Mouse (Mus musculus) neural tube, embryonic 13.5 days (tissue): ENCODE measurements around the gene Pik3r6. TPM values are rescaled to one million over a fixed set of nuclear protein-coding genes. Genes with fewer than 3 reads are reported as not detected.

Experiments
- ATAC-seq: fragments of 200-750 bp; cut with Nextera tagmentation; 2 replicates; pipeline ENCODE4 v1.8.0; 2017; ENCODE audit warnings: low read depth, mild to moderate bottlenecking, moderate TSS enrichment, moderate library complexity
- H3K27ac ChIP-seq: fragments of 300-500 bp; sonication (generic); replicated peaks from 2 replicates; pipeline ENCODE4 v1.5.1; 2015; ENCODE audit warnings: moderate library complexity, mild to moderate bottlenecking, inconsistent platforms
- H3K27me3 ChIP-seq: fragments of 300-500 bp; sonication (generic); 2 replicates; pipeline ENCODE4 v1.6.1; 2015; ENCODE audit warnings: mild to moderate bottlenecking, inconsistent platforms
- H3K36me3 ChIP-seq: fragments of 300-500 bp; sonication (generic); 2 replicates; pipeline ENCODE4 v1.6.1; 2015; ENCODE audit warnings: mild to moderate bottlenecking, inconsistent platforms
- H3K4me1 ChIP-seq: fragments of 300-500 bp; sonication (generic); replicated peaks from 2 replicates; pipeline ENCODE4 v1.6.1; 2015; ENCODE audit warnings: inconsistent platforms
- H3K4me2 ChIP-seq: fragments of 300-500 bp; sonication (generic); 2 replicates; pipeline ENCODE4 v1.6.1; 2015; ENCODE audit warnings: inconsistent platforms, mild to moderate bottlenecking, moderate library complexity
- H3K4me3 ChIP-seq: fragments of 300-500 bp; sonication (generic); 2 replicates; pipeline ENCODE4 v1.5.1; 2015; ENCODE audit warnings: mild to moderate bottlenecking, inconsistent platforms
- H3K9ac ChIP-seq: fragments of 300-500 bp; sonication (generic); 2 replicates; pipeline ENCODE4 v1.6.1; 2015; ENCODE audit warnings: moderate library complexity, mild to moderate bottlenecking, inconsistent platforms
- H3K9me3 ChIP-seq: fragments of 300-500 bp; sonication (generic); 2 replicates; pipeline ENCODE4 v1.6.1; 2016; ENCODE audit warnings: inconsistent platforms
- WGBS: fragments of 180-500 bp; shearing (Covaris S2); methylation state at CpG from one replicate; pipeline ENCODE4 v1.1.7; 2015; 5-methylcytosine and 5-hydroxymethylcytosine counted together
- polyA plus RNA-seq: library from polyadenylated mRNA; unstranded; fragments of >200 nt; fragmentation: Nextera tagmentation; extraction: Ambion mirVana; gene quantifications from 2 replicates; pipeline ENCODE4 v1.2.1, GENCODE M21; 2015

Pik3r6 gene
- polyA plus RNA-seq, 1 experiment from 2014 or later, result 2.3 TPM

DNA sequence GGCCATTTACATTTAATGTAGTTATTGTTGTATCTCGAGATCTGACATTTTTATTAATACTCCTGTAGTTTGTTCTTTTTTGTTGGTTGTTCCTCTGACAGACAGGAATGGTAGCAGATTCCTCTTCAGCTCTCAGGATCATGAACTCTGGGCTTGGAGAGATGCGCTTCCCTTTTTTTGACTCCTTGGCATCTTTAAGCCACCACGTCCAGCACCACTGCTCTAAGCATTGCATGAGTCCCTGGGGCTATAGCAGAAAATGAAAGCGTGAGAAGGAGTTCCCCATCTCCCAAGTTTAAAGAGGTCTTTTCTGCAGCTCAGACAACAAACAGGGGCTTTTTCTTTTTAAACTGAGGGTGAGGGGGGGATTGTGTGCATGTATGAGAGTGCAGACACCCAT lies 16.5 kb downstream of the Pik3r6 start:
- Histone ChIP-seq H3K27ac (no peak overlapping the region), H3K4me2 (no peak overlapping the region), H3K9me3 (peaks cover 13% of the 10 kb centered on the region; the same call in 1 of the 2 replicates), H3K9ac (no peak overlapping the region), H3K27me3 (no peaks in the 10 kb centered on the region), H3K4me3 (no peak overlapping the region), H3K4me1 (no peaks in the 10 kb centered on the region), H3K36me3 (no peaks in the 10 kb centered on the region)
- WGBS, result 90% methylated on average over 4 of the region's 4 CpGs
- ATAC-seq, result no peak

DNA sequence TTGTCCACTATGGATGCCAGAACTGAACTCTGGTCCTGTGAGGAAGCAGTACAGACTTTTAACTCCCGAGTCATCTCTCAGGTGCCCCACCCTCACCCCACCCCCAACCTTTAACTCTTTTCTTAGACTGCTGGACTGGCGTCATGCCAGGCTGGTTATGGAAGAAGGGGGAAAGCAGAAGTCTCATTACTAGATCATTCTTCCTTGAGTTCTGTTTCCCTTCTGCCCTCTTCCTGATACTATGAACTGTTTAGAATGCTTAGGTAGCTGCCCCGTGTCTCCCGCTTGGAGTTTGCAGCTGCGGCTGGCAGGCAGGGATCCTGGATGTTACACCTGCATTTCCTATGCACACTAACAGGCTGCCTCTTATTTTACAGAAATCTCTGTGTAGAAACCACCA lies 17.0 kb downstream of the Pik3r6 start:
- no peaks in the 10 kb centered on the region for H3K4me1 ChIP-seq
- H3K4me2 ChIP-seq, result no peak overlapping the region
- no peaks in the 10 kb centered on the region for H3K27me3 ChIP-seq
- H3K27ac ChIP-seq, result no peak overlapping the region
- no peak overlapping the region for H3K4me3 ChIP-seq
- peaks cover 13% of the 10 kb centered on the region; the same call in 1 of the 2 replicates for H3K9me3 ChIP-seq
- ATAC-seq, result no peak
- 91% methylated on average over 5 of the region's 5 CpGs for WGBS
- H3K36me3 ChIP-seq, result no peaks in the 10 kb centered on the region
- H3K9ac ChIP-seq, result no peak overlapping the region

DNA sequence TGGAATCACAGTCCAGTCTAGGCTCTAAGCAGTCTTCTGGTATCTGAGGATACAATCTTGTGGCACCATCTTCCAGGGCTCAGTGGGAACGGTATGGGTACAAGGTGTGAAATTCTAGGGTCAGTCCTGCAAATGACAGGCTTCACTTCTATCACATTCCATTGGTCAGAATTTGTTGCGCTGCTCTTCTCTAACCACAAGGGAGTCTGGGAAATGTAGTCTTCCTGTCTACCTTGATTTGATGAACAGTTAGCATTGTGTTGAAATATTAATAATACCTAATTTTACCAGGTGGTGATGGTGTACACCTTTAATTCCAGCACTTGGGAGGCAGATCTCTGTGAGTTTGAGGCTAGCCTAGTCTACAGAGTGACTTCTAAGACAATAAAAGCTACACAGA lies 17.6 kb downstream of the Pik3r6 start:
- WGBS, result 86% methylated on average over 2 of the region's 2 CpGs
- H3K9ac ChIP-seq, result no peak overlapping the region
- ATAC-seq, result no peak
- no peak overlapping the region for H3K4me2 ChIP-seq
- H3K36me3 ChIP-seq, result no peaks in the 10 kb centered on the region
- no peaks in the 10 kb centered on the region for H3K27me3 ChIP-seq
- peaks cover 13% of the 10 kb centered on the region; the same call in 1 of the 2 replicates for H3K9me3 ChIP-seq
- H3K4me1 ChIP-seq, result no peaks in the 10 kb centered on the region
- no peak overlapping the region for H3K4me3 ChIP-seq
- H3K27ac ChIP-seq, result no peak overlapping the region

DNA sequence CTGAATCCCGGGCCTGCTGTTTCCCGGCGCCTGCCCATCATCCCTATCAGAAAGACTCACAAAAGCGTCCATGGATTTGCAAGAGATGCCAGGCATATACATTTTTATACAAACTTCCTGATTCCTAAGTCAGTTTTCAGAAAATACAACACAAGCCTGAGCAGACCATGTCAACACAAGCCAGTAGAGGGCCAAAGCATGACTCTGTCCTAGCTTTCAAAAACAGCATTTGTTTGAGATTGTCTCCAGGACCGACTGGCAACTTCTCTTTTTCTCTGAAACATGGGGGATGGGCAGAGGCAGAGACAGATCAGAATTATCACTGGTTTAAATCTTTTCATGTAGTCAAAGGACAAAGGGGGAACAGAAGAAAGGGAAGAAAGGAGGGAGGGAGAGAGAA lies 18.5 kb downstream of the Pik3r6 start:
- Histone ChIP-seq H3K4me3 (no peak overlapping the region), H3K27ac (no peak overlapping the region), H3K9ac (no peak overlapping the region), H3K27me3 (no peaks in the 10 kb centered on the region), H3K4me1 (no peaks in the 10 kb centered on the region), H3K4me2 (no peak overlapping the region), H3K9me3 (peaks cover 13% of the 10 kb centered on the region; the same call in 1 of the 2 replicates), H3K36me3 (no peaks in the 10 kb centered on the region)
- no peak for ATAC-seq
- WGBS, result 72% methylated on average over 5 of the region's 5 CpGs

DNA sequence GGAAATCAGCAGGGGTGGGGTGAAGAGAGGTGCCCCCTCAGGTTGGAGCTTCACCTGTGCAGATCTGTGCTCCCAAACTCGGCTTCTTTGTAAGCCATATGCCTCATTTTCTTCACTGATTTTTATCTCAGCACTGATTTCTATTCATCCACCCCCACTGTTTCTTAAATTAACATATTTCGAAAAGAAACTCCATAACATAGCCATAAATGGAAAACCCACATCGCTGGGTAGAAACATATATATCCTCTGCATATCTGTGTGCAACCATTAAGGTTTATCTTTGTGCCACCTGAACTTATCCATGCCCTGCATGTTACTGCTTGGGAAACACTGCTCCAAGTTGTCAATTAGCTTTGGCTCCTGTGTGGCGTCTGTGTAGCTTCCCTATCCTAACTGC lies 23.6 kb downstream of the Pik3r6 start:
- Histone ChIP-seq H3K4me1 (no peaks in the 10 kb centered on the region), H3K4me2 (no peak overlapping the region), H3K9ac (no peak overlapping the region), H3K27ac (no peak overlapping the region), H3K36me3 (no peaks in the 10 kb centered on the region), H3K27me3 (no peaks in the 10 kb centered on the region), H3K4me3 (no peak overlapping the region), H3K9me3 (no peaks in the 10 kb centered on the region)
- no peak for ATAC-seq
- 84% methylated on average over 4 of the region's 4 CpGs for WGBS

DNA sequence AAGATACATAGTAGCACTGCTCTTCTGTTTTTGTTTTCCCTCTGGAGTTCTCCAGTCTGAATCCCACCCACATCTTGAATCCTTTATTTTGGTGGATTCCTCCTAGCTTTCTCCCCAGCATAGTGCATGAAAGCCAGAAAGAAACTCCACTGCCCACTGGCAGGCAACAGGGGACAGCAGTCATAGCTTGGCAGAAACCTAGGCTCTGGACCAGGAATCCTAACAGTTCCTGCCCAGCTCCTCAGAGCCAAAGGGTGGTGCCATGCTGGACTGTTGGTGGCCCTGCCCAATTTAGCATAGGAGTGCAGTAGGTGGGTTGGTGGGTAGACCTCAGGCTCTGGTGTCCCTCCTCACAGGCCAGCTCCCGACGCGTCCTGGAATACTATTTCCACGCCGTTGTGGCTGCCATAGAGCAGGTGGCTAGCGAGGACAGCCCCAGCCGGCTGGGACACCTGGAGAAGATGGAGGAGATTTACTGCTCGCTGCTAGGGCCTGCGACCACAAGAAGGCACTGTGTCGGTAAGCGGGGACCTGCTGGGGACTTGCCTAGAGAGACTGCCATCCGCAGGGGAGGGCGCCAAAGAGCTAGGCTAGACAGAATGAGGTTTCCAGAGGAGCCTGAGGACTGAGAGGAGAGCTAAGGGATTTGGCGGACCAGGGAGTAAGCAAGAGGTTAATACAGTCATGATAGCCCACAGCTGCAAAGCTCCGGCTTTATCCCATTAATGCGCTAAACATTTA lies 28.4 kb downstream of the Pik3r6 start:
- Histone ChIP-seq H3K36me3 (no peaks in the 10 kb centered on the region), H3K4me2 (no peak overlapping the region), H3K4me1 (no peaks in the 10 kb centered on the region), H3K9ac (no peak overlapping the region), H3K4me3 (no peak overlapping the region), H3K27ac (no peak overlapping the region), H3K27me3 (no peaks in the 10 kb centered on the region), H3K9me3 (no peaks in the 10 kb centered on the region)
- no peak for ATAC-seq
- WGBS, result 28% methylated on average over 16 of the region's 16 CpGs

DNA sequence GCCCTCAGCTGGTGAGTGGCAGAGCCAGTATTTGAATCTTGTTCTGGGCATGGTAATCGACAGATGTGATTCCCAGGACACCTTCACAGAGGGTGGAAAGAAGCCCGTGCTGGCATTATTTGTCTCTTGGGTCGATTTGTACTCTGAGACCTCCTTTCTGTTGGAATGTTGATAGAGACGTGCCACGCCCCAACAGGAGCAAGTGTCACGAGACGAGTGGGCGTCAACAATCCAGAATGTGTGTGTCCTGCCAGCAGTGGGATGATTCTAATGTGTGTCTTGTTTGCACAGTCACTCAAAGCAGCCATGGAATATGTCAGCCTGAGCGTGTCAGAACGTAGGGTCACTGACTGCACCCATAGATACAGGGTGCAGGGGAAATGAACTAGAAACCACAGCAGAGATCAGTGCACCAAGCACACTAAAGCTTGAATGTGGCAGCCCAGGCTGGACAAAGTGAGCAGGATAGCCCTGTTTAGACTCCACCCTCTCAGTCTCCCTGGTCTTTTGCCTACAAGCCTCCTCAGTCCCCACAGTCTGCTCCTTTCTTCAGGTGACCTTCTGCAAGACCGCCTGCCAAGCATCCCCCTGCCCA lies 29.2 kb downstream of the Pik3r6 start:
- 82% methylated on average over 11 of the region's 11 CpGs for WGBS

DNA sequence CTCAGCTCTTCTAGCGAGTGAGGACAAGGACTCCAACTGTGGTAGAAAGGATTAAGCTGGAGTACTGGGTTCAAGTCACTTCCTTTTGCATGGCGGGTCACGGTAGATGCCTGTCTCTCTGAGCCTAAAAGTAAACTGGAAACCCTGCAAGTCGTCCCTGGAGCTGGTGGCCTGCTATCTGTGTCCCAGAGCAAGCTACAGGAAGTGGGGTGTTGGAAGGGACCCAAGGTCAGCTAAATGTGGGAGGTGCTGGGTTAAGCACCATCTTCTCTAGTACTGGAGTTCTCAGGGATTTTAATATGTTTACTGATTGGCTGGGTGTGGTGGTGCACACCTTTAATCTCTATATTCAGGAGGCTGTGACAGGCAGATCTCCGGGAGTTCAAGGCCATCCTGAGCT lies 30.0 kb downstream of the Pik3r6 start:
- no peaks in the 10 kb centered on the region for H3K36me3 ChIP-seq
- no peak overlapping the region for H3K9ac ChIP-seq
- no peak for ATAC-seq
- H3K4me2 ChIP-seq, result no peak overlapping the region
- 81% methylated on average over 5 of the region's 5 CpGs for WGBS
- H3K27ac ChIP-seq, result no peak overlapping the region
- H3K27me3 ChIP-seq, result no peaks in the 10 kb centered on the region
- H3K4me1 ChIP-seq, result no peaks in the 10 kb centered on the region; the same call in 1 of the 2 replicates
- no peaks in the 10 kb centered on the region for H3K9me3 ChIP-seq
- H3K4me3 ChIP-seq, result no peak overlapping the region

More for the DNA sequence above, 29.2 kb downstream of the Pik3r6 start:
- no peak for ATAC-seq
- no peaks in the 10 kb centered on the region; the same call in 1 of the 2 replicates for H3K4me1 ChIP-seq
- H3K4me2 ChIP-seq, result no peak overlapping the region
- H3K27ac ChIP-seq, result no peak overlapping the region
- H3K36me3 ChIP-seq, result no peaks in the 10 kb centered on the region
- no peaks in the 10 kb centered on the region for H3K27me3 ChIP-seq
- H3K9ac ChIP-seq, result no peak overlapping the region
- no peaks in the 10 kb centered on the region for H3K9me3 ChIP-seq
- no peak overlapping the region for H3K4me3 ChIP-seq

DNA sequence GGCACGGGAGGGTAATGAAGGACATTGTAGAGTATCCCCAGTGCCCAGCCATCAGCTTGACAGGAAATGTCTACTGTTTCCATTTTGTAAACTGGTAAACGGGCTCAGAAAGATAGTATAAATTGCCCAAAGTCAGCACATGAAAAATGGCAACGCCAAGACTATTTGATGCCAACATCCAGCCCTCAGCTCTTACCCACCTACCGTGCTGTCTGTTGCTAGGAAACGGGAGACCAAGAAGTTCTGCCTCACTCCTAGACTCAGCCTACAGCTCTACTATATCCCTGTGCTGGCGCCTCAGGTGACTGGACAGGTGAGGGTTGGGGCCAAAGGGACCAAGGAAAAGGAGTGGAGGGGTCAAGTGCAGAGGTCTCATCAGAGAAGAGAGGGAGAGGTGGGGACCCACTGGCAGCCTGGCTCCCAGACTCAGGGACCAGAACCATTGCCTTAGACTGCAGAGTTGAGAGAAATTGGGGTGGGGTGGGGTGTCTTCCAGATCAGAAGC lies 31.2 kb downstream of the Pik3r6 start:
- no peak for ATAC-seq
- H3K4me3 ChIP-seq, result no peak overlapping the region
- no peaks in the 10 kb centered on the region for H3K27me3 ChIP-seq
- H3K4me1 ChIP-seq, result no peaks in the 10 kb centered on the region; the same call in 1 of the 2 replicates
- WGBS, result 81% methylated on average over 6 of the region's 6 CpGs
- no peak overlapping the region for H3K4me2 ChIP-seq
- H3K36me3 ChIP-seq, result no peaks in the 10 kb centered on the region
- H3K9me3 ChIP-seq, result no peaks in the 10 kb centered on the region
- H3K9ac ChIP-seq, result no peak overlapping the region
- no peak overlapping the region for H3K27ac ChIP-seq

DNA sequence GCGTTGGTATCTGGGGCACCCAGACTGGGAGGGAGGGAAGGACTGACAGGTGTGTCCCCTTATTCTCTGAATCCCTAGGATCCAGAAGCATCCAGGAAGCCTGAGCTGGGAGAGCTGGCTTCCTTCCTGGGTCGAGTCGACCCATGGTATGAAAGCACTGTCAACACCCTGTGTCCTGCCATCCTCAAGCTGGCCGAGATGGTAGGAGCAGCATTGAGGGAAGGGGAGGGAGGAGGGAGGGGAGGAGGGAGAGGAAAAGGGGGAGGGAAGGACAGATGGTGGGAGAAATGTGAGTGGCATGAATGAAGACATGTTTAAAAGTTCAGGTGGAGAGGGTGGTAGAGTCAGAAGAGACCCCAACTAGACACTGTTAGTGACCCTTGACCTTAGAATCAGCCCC lies 33.2 kb downstream of the Pik3r6 start:
- H3K36me3 ChIP-seq, result no peaks in the 10 kb centered on the region
- no peak overlapping the region for H3K4me2 ChIP-seq
- no peaks in the 10 kb centered on the region; the same call in 1 of the 2 replicates for H3K4me1 ChIP-seq
- no peak overlapping the region for H3K4me3 ChIP-seq
- 75% methylated on average over 4 of the region's 4 CpGs for WGBS
- H3K27me3 ChIP-seq, result no peaks in the 10 kb centered on the region
- no peak for ATAC-seq
- no peaks in the 10 kb centered on the region for H3K9me3 ChIP-seq
- no peak overlapping the region for H3K27ac ChIP-seq
- no peak overlapping the region for H3K9ac ChIP-seq

DNA sequence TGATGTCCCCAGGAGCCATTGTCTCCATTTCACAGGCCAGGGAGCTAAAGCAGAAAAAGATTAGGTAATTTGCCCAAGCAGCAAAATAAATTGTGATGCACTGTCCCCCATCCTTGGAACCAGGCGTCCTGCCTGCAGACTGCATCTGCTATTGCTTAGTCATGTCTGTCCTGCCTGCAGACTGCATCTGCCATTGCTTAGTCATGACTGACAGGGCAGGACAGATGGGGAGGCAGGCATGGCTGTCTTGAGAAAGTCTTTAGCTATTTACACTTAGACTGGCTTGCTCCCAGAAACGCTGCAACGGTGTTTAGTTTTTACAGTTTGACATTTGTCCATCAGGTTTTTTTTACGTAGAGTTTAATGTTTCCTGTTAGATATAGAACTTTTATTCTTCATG lies 33.6 kb downstream of the Pik3r6 start:
- Histone ChIP-seq H3K27me3 (no peaks in the 10 kb centered on the region), H3K9ac (no peak overlapping the region), H3K4me1 (no peaks in the 10 kb centered on the region; the same call in 1 of the 2 replicates), H3K27ac (no peak overlapping the region), H3K36me3 (no peaks in the 10 kb centered on the region), H3K4me3 (no peak overlapping the region), H3K4me2 (no peak overlapping the region), H3K9me3 (no peaks in the 10 kb centered on the region)
- ATAC-seq, result no peak
- WGBS, result 55% methylated on average over 4 of the region's 4 CpGs

DNA sequence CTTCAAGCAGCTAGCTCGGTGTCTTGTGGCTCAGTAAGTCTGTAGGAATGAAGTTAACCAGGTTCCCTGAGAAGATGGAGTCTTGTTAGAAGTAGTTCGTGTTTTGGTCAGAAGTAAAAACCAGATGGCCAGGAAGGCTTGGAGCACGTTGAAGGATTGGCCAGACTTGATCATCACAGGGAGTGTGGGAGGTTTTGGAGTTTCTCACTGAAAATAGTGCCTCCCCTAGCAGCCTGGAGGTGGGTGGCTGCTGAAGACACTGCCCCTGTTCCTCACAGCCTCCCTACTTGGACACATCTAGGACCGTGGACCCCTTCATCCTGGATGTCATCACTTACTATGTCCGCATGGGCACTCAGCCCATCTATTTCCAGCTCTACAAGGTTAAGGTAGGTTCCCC lies 36.8 kb downstream of the Pik3r6 start:
- no peak for ATAC-seq
- H3K4me1 ChIP-seq, result peaks cover 1% of the 10 kb centered on the region; the same call in 1 of the 2 replicates
- no peaks in the 10 kb centered on the region for H3K27me3 ChIP-seq
- no peaks in the 10 kb centered on the region for H3K36me3 ChIP-seq
- no peak overlapping the region for H3K4me3 ChIP-seq
- no peak overlapping the region for H3K4me2 ChIP-seq
- no peak overlapping the region for H3K9ac ChIP-seq
- H3K27ac ChIP-seq, result no peak overlapping the region
- 60% methylated on average over 5 of the region's 5 CpGs for WGBS
- H3K9me3 ChIP-seq, result no peaks in the 10 kb centered on the region
